Comparison of ENCODE assay signal across 28 mouse cellular contexts in the genomic region with DNA sequence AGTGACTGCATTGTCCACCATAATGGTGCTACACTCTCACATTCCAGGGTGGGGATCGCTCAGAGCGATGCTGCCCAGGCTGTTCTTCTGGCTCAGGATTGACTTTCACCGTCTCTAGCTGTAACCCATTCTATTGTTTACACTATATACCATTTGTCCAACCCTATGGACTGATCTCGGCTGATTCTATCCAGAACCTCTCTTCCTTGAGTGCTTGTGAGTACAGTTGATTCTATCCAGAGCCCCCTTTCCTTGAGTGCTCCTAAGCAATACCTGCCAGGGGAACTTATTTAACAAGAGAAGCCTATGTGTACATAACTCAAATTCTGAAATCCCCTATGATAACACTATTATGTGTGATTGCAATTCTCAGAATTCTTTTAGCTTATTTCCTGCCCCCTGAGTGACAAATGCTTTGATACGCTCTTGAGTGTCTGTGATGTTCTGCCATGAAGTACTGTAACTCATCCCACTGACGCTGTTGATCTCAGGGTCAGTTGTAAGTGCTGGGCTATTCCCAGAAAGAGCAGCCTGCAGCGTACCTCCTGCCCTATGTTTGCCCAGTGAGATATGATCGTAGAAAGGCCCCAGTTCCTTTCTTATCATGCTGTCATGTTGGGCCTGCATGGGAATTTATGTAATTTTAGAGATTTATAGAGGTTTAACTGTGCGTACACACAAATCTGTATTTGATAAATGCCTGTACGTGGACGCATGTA. TPM values are rescaled to one million over a fixed set of nuclear protein-coding genes. Genes with fewer than 3 reads are reported as not detected.
DNase-seq lines count a peak whose midpoint lies in the region; ATAC-seq and TF ChIP-seq lines count a peak whose summit lies in the region.
"Had no signal": no experiment of that assay in that cellular context is flagged by ENCODE, and none has a peak within 500 bp of the region (broad histone marks: within the 10 kb centered on the region; RNA-seq: fewer than 3 reads in every experiment).

No protein-coding gene starts in this region.

- no peak for TF ChIP-seq CTCF in lung, postnatal 0 days (IDR thresholded peaks at IDR 0.05)
- TF ChIP-seq CTCF in stomach, postnatal 0 days (IDR thresholded peaks at IDR 0.05; ENCODE audit: low read depth), result no peak

- H3K9ac ChIP-seq in lung, postnatal 0 days (replicated peaks; ENCODE audit: low read depth), result no peak overlapping the region
- no peak overlapping the region for H3K9ac ChIP-seq in embryonic facial prominence, embryonic 14.5 days (ENCODE audit: low read depth, low read length)
- no peak overlapping the region for H3K9ac ChIP-seq in stomach, postnatal 0 days (ENCODE audit: low read length)
- H3K9ac ChIP-seq: forebrain, postnatal 0 days; limb, embryonic 15.5 days; liver, embryonic 14.5 days; neural tube, embryonic 13.5 days had no signal

- no peak for ATAC-seq in lung, postnatal 0 days
- ATAC-seq in embryonic facial prominence, embryonic 14.5 days (ENCODE audit: low read depth), result peak; percentile 50; the same call in 1 of the 2 replicates
- peak; percentile 53; the same call in 1 of the 2 replicates for ATAC-seq in stomach, postnatal 0 days (ENCODE audit: low FRiP score, low TSS enrichment)
- ATAC-seq: forebrain, postnatal 0 days; hindbrain, embryonic 16.5 days; midbrain, embryonic 16.5 days; Patski had no signal

- no peaks in the 10 kb centered on the region for H3K9me3 ChIP-seq in heart, embryonic 10.5 days
- H3K9me3 ChIP-seq in lung, postnatal 0 days (ENCODE audit: low read length), result no peaks in the 10 kb centered on the region
- H3K9me3 ChIP-seq in embryonic facial prominence, embryonic 14.5 days (ENCODE audit: control insufficient read depth, low read length), result peaks cover 5% of the 10 kb centered on the region; the same call in 1 of the 2 replicates
- H3K9me3 ChIP-seq in stomach, postnatal 0 days (ENCODE audit: control insufficient read depth, low read length), result no peaks in the 10 kb centered on the region
- H3K9me3 ChIP-seq: G1E; hindbrain, embryonic 10.5 days; limb, embryonic 15.5 days; neural tube, embryonic 13.5 days had no signal

- 62% methylated on average over 11 of the region's 11 CpGs for WGBS in heart, embryonic 10.5 days
- WGBS in lung, postnatal 0 days, result 40% methylated on average over 11 of the region's 11 CpGs
- 81% methylated on average over 11 of the region's 11 CpGs for WGBS in embryonic facial prominence, embryonic 14.5 days
- 33% methylated on average over 11 of the region's 11 CpGs for WGBS in stomach, postnatal 0 days

- 0 out of 2 replicates have a peak, but pooled peaks have one; percentile 18 for TF ChIP-seq EP300 in lung, postnatal 0 days (IDR thresholded peaks at IDR 0.05)
- no peak for TF ChIP-seq EP300 in stomach, postnatal 0 days (optimal IDR thresholded peaks at IDR 0.05)

- H3K4me1 ChIP-seq in heart, embryonic 10.5 days, result peaks cover 16% of the 10 kb centered on the region
- no peaks in the 10 kb centered on the region for H3K4me1 ChIP-seq in lung, postnatal 0 days (ENCODE audit: insufficient read depth, low read depth, low read length)
- no peaks in the 10 kb centered on the region for H3K4me1 ChIP-seq in embryonic facial prominence, embryonic 14.5 days (ENCODE audit: control insufficient read depth, insufficient read depth, low read length)
- no peaks in the 10 kb centered on the region for H3K4me1 ChIP-seq in stomach, postnatal 0 days (replicated peaks; ENCODE audit: control insufficient read depth, insufficient read depth)
- H3K4me1 ChIP-seq: limb, embryonic 15.5 days; neural tube, embryonic 13.5 days had no signal

- no peaks in the 10 kb centered on the region for H3K36me3 ChIP-seq in heart, embryonic 10.5 days
- H3K36me3 ChIP-seq in lung, postnatal 0 days (ENCODE audit: insufficient read depth, low read length), result no peaks in the 10 kb centered on the region
- H3K36me3 ChIP-seq in embryonic facial prominence, embryonic 14.5 days (ENCODE audit: control insufficient read depth, insufficient read depth, low read length), result no peaks in the 10 kb centered on the region
- no peaks in the 10 kb centered on the region for H3K36me3 ChIP-seq in stomach, postnatal 0 days (ENCODE audit: control insufficient read depth, insufficient read depth, low read length)
- H3K36me3 ChIP-seq: G1E; hindbrain, embryonic 10.5 days; limb, embryonic 15.5 days; neural tube, embryonic 13.5 days had no signal

- H3K4me3 ChIP-seq in heart, embryonic 10.5 days, result no peak overlapping the region
- no peak overlapping the region for H3K4me3 ChIP-seq in lung, postnatal 0 days (ENCODE audit: low read depth, low read length)
- no peak overlapping the region for H3K4me3 ChIP-seq in embryonic facial prominence, embryonic 14.5 days (ENCODE audit: low read depth, low read length)
- no peak overlapping the region for H3K4me3 ChIP-seq in stomach, postnatal 0 days (ENCODE audit: low read depth, low read length)
- H3K4me3 ChIP-seq: hindbrain, embryonic 10.5 days; limb, embryonic 15.5 days; myocyte; neural tube, embryonic 13.5 days had no signal

- H3K27ac ChIP-seq in heart, embryonic 10.5 days, result 0 out of 2 replicates have a peak overlapping the region, but pooled peaks have one; percentile 49
- no peak overlapping the region for H3K27ac ChIP-seq in lung, postnatal 0 days (ENCODE audit: low read length)
- no peak overlapping the region for H3K27ac ChIP-seq in embryonic facial prominence, embryonic 14.5 days (replicated peaks; ENCODE audit: low read depth, low read length)
- H3K27ac ChIP-seq in stomach, postnatal 0 days (replicated peaks), result no peak overlapping the region
- H3K27ac ChIP-seq: hindbrain, embryonic 10.5 days; kidney, postnatal 0 days; limb, embryonic 15.5 days; liver, embryonic 14.5 days; neural tube, embryonic 13.5 days had no signal

- H3K27me3 ChIP-seq in heart, embryonic 10.5 days (ENCODE audit: insufficient read depth, poor library complexity, severe bottlenecking), result no peaks in the 10 kb centered on the region
- no peaks in the 10 kb centered on the region for H3K27me3 ChIP-seq in lung, postnatal 0 days (replicated peaks; ENCODE audit: insufficient read depth, low read length)
- no peaks in the 10 kb centered on the region for H3K27me3 ChIP-seq in embryonic facial prominence, embryonic 14.5 days (replicated peaks; ENCODE audit: control insufficient read depth, insufficient read depth, low read length)
- H3K27me3 ChIP-seq in stomach, postnatal 0 days (ENCODE audit: control insufficient read depth, insufficient read depth, low read length), result no peaks in the 10 kb centered on the region
- H3K27me3 ChIP-seq: CH12.LX; limb, embryonic 15.5 days; neural tube, embryonic 13.5 days; Patski had no signal

- no peak for DNase-seq in heart, embryonic 10.5 days (ENCODE audit: low spot score)
- no peak for DNase-seq in heart, adult 18-20 months
- DNase-seq in lung, postnatal 0 days (ENCODE audit: low spot score), result no peak
- no peak for DNase-seq in lung, postnatal 25 days (ENCODE audit: low spot score)
- DNase-seq in embryonic facial prominence, embryonic 14.5 days (ENCODE audit: low spot score), result no peak
- DNase-seq in stomach, postnatal 0 days (ENCODE audit: low spot score), result no peak
- DNase-seq in cerebellum, adult 18-20 months, result no peak
- no peak for DNase-seq in urinary bladder, adult 18-20 months (ENCODE audit: low spot score in 2 of 2)
- DNase-seq: B cell, adult 2 months; cerebellum, adult 8-10 months; forebrain, postnatal 0 days; heart, postnatal 10 days; kidney, adult 2 months; layer of hippocampus, adult 9-11 months; left cerebral cortex, postnatal 4 days; lung, postnatal 14 days; right cerebral cortex, postnatal 4 days had no signal

- H3K4me2 ChIP-seq in lung, postnatal 0 days (replicated peaks; ENCODE audit: low read depth, low read length), result no peak overlapping the region
- no peak overlapping the region for H3K4me2 ChIP-seq in embryonic facial prominence, embryonic 14.5 days (ENCODE audit: low read depth, low read length)
- H3K4me2 ChIP-seq in stomach, postnatal 0 days (replicated peaks; ENCODE audit: low read depth), result no peak overlapping the region
- H3K4me2 ChIP-seq: limb, embryonic 15.5 days; neural tube, embryonic 13.5 days had no signal

RNA-seq across cellular contexts. Expression of gene Arhgap29, which starts 27.4 kb away (rescaled TPM):
- 68.3 and 92.7 TPM in 2 replicates for polyA plus RNA-seq in heart, embryonic 10.5 days (2016; fragmentation: Nextera tagmentation; extraction: Ambion mirVana)
- 10 to 100 TPM; 34.8 to 41.2 TPM for total RNA-seq in heart, adult 18-20 months (2021)
- polyA plus RNA-seq in lung, postnatal 0 days (2015; fragmentation: Nextera tagmentation; extraction: Ambion mirVana), result 56.8 and 67.2 TPM in 2 replicates
- 75.2 and 82.0 TPM in 2 replicates for polyA plus RNA-seq in embryonic facial prominence, embryonic 14.5 days (2014; fragmentation: Nextera tagmentation; extraction: Ambion mirVana)
- polyA plus RNA-seq in stomach, postnatal 0 days (2015; fragmentation: Nextera tagmentation; extraction: Ambion mirVana), result 15.4 and 16.6 TPM in 2 replicates
